Mouse (Mus musculus) B cell, adult 2 months (primary cell): ENCODE results near the gene Jmjd8.

Experiments
- DNase-seq, 2 experiments: peaks; one replicate each; pipeline ENCODE4 v3.0.0; 2022

The Jmjd8 gene

GRCm38 (mm10) chr17:25833291-25833663 is 4.6 kb downstream of the Jmjd8 start, which contains the start of gene Stub1:
TSS of gene Stub1 (minus strand) at chr17:25833404.
- no peak for DNase-seq

GRCm38 (mm10) chr17:25833961-25834594 is 5.4 kb downstream of the Jmjd8 start:
- DNase-seq: no peak

GRCm38 (mm10) chr17:25834595-25835222 is 6.0 kb downstream of the Jmjd8 start:
- no peak for DNase-seq

DNA sequence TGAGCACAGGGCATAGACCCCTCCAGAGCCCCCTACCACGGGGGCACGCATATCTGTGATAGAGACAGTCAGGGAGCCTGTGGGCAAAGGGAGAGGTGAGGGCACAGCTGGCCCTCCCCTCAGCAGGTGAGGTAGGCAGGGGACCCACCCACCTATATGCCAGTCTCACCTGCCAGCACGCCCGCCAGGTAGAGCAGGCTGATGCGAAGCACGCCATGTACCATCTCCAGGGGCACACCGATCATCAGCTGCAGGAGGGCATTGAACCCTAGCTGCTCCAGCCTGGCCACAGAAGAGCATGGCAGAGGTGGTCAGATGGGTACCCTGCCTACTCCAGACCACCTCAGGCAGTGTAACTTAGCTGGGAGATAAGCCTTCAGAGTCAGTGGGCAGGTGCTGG is 6.6 kb downstream of the Jmjd8 start:
- no peak for DNase-seq

GRCm38 (mm10) chr17:25835816-25836215 is 7.1 kb downstream of the Jmjd8 start:
- DNase-seq: no peak

DNA sequence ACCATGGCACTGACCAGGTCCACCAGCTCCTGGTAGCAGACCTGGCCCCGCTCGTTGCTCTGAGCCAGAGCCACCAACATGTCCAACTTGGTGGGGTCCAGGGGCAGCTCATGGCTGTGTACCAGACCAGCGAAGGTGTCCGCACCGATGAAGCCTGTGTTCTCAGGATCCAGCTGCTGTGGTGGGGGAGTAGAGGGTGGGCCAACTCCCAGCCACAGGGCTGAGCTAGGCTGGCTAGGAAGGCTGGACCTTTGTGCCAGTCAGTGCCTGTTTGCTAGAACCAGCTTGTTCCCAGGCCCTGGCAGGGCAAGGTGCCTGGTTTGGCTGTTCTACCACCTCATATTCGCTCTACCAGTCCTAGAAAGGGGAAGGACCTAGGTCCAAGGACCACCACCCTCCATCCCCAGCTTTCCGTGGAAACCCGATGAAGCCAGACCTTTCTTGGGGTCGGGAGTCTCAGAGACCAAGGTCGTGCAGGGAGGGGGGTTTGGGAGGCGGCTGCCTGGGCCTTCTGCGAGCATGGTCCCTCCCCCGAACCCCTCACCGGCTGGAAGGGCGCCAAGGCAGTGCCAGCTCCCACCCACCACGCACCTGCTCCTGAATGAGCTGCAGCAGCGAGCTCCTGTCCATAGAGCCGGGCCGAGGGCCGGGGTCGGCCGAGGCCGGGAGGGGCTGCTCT is 7.9 kb downstream of the Jmjd8 start:
- DNase-seq: no peak

DNA sequence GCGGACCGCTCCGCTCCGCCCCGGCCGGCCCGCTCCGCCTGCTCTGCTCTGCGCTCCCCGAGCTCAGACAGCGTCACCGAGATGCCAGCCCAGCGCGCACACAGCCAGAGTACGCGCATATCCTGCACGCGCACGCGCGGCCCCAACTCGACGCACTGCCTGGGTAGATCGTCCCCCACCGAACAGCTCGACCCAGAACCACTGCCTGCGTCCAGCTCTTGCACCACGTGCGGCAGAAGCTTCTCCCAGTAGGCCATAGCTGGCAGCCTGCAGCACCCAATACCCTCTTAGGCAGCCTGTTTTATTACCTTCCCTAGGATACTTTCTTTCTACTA is 8.4 kb downstream of the Jmjd8 start, which contains the start of gene Rhbdl1:
TSS of gene Rhbdl1 (minus strand) at position 220 of the 335 bp plus-strand sequence.
- peak; percentile 38 to 42 for DNase-seq

GRCm38 (mm10) chr17:25837533-25837932 is 8.9 kb downstream of the Jmjd8 start:
- DNase-seq: no peak

GRCm38 (mm10) chr17:25838904-25839303 is 10.2 kb downstream of the Jmjd8 start:
- DNase-seq: no peak

DNA sequence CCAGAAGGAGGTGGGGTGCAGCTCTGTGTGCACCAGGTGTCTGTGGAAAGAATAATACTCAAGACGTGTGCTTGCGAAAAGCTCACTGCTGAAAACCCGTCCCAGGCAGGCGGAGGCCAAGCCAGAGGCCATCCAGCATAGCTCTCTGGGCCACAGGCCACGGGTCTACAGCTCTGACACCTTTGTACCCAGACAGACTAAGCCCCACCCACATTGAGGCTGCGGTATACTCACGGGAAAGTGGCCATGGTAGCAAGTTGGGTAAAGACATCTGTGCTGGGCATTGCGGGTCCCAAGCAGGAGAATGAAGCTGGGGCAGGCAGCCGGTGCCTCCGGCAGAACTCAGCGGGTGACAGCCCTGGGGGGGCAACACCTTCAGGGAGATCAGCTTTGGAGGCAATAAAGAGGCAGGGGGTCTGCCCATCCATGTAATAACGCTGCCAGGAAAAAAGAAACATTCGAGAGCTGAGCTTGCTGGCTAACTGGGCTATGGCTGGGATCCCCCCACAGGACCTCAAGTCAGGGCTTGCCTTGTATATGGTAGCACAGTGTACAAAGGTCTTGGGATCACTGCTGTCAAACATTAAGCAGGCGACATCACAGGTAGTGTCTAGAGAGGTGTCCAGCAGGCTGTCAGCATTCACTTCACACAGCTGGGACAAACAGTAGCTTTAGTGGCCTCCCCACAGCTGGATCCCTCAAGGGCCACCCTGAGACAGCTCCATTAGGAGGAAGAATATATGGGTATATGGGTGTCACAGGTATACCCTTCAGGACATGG is 11.0 kb downstream of the Jmjd8 start:
- DNase-seq: no peak

- DNase-seq: no peak
Measured at GRCm38 (mm10) chr17:25840519-25840918, 11.9 kb downstream of the Jmjd8 start.

GRCm38 (mm10) chr17:25841117-25841880 is 12.6 kb downstream of the Jmjd8 start, which contains the start of gene Gm20683:
TSS of gene Gm20683 (minus strand) at chr17:25841763.
- DNase-seq: no peak

GRCm38 (mm10) chr17:25842509-25842908 is 13.8 kb downstream of the Jmjd8 start:
- DNase-seq: no peak

DNA sequence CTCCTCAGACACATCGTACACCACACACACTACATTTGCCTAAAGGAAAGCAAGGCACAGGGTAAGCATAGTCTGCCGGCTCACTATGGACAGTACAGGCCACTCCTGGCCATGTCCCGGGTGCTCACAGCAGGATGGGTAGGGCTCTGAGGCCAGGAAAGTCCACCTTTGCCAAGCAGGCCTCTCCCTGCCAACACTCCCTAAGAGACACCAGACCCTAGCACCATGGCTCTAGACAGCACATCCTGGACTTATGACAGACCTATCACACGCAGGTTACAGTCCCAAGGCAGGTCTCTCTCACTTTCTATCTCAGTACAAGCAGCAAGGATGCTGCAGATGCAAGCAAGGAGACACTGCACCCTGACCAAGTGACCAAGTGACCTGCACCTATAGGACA is 14.5 kb downstream of the Jmjd8 start:
- DNase-seq: no peak

DNA sequence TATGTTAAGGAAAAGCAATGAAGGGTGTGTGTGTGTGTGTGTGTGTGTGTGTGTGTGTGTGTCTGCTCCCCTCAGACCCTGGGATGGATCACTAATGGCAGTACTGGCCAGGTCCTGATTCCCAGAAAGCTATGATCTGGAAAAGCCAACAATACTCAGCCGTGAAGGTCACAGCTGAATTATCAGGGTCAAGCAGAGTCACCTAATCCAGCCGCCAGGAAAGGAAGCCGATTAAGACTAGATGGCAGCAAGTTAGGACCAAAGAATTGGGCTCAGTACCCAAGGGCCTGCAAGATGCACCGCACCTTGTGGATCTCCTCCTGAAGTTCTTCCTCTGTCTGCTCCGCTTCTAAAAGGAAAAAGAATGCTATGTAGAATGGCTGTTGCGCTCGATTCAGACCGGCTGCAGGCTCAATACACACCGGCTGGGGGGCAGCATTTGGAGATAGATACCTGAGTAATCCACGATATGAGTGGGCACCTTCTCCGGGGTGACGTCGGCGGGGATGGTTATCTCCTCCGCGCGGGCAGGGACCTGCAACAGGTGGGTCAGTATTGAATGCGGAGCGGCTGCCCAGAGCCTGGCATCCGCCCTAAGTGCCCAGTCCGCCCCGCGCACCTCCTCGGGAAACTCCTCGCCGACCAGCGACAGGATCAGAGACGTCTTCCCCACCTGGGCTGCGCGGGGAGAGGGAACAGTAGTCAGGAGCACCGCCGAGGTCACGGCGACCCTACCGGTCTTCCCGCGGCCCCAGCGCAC is 15.1 kb downstream of the Jmjd8 start:
- no peak for DNase-seq

GRCm38 (mm10) chr17:25844396-25844901 is 15.8 kb downstream of the Jmjd8 start, which contains the start of gene Rhot2:
TSS of gene Rhot2 (minus strand) at chr17:25844851.
- peak; percentile 96 to 97 for DNase-seq

- DNase-seq: no peak
Measured at GRCm38 (mm10) chr17:25860229-25860628, 31.6 kb downstream of the Jmjd8 start.

DNA sequence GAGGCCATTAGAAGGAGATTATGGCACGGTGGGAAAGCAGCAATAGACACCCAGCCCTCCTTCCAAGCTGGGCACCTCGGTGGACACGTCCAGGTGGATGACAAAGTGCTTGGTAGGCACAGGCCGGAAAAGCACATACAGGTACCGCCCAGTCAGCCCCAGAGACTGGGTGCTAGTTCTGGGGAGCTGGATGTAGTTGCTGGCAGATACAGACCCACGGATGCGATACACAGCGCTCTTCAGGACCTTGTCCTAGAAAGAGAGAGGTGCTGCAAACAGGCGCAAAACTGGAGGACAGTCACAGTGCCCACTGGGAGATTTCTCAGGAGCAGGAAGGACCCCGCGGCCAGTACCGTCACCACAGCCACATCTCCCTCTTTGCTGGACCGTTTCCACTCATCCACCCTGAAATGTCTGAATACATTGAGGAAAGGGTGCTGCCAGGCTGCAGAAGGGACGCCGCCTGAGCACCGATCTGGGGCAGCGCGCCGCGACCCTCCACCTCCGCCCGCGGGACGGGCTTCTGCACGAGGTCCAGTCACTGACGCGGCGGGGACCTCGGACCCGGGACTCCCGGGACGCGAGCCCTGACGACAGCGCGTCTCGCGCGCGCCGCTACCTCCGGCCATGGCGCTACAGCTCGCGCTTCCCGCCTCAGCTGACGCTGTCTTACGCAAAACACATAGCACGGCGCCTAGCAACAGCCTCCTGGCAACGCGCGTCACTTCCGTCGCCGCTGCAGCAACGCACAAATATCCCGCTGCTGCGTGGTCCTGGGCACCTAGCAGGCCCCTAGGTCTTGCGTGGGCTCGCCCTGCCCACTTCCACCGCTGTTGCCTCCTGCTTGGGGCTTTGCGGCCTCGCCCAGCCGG is 32.4 kb downstream of the Jmjd8 start, which contains the start of gene Wdr90:
TSS of gene Wdr90 (minus strand) at position 670 of the 872 bp plus-strand sequence.
- peak; percentile 89 to 90 for DNase-seq

DNA sequence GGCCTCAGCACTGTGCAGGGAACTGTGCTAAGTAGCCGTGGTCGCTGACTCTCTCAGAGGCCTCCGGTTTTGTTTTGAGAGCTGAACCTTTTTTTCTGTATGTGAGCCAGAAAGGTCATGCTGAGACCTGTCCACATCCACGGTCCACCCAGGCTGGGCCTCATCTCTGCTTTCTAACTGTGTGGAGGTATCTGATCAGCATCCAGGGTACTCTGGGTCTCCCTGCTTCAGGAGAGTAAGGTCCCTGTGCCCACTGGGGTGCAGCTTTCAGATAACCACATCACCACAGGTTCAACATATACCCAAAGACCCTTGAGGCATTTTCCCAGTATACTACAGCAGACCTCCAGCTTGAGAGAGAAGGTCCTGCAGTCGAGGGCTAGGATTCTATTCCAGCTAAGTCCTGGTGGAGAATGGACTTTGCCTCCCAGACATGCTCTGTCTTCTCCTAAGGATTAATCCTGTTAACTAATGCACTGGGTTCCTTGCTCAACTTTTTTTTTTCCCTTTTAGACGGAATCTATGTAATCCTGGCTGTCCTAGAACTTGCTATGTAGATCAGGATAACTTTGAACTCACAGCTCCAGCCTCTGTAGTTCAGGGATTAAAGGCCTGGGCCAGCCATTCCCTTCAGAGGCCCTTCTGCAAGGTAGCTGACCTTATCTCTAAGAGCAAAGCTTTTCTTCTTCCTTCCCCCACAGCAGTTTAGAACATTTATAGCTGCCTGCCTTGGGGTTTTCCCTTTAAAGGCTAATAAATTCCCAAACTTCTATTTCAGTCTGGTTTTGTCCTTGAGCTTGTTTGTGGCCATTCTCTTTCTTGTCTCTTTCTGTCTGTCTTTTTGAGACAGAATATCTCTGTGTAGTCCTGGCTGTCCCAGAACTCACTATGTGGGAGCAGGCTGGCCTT is 33.3 kb downstream of the Jmjd8 start:
- DNase-seq: no peak
